Mouse (Mus musculus): ENCODE measurements around the gene Tbata. TPM values are rescaled to one million over a fixed set of nuclear protein-coding genes. Genes with fewer than 3 reads are reported as not detected.

Gene Tbata
- total RNA-seq, 2 experiments from 2014 or later = not detected

- no peak for DNase-seq
- intact Hi-C loops (cut with DNase I) = no loop called here
Measured at GRCm38 (mm10) chr10:61162366-61162765, 9.4 kb upstream of the Tbata start.

GRCm38 (mm10) chr10:61167333-61168096 lies 4.2 kb upstream of the Tbata start:
- DNase-seq = peak in 1 of 2 experiments; percentile 7
- intact Hi-C loops (cut with DNase I) = no loop called here

GRCm38 (mm10) chr10:61168393-61168792 lies 3.4 kb upstream of the Tbata start:
- intact Hi-C loops (cut with DNase I) = no loop called here

GRCm38 (mm10) chr10:61172496-61172895 lies 742 bp downstream of the Tbata start:
- no peak for DNase-seq
- intact Hi-C loops (cut with DNase I) = no loop called here

More at GRCm38 (mm10) chr10:61168393-61168792, 3.4 kb upstream of the Tbata start:
- no peak for DNase-seq

GRCm38 (mm10) chr10:61174711-61175441 lies 3.1 kb downstream of the Tbata start:
- DNase-seq = no peak
- intact Hi-C loops (cut with DNase I) = no loop called here

- DNase-seq = peak in 1 of 2 experiments; percentile 13
- intact Hi-C loops (cut with DNase I) = no loop called here
Measured at GRCm38 (mm10) chr10:61175442-61176204, 3.9 kb downstream of the Tbata start.

- no peak for DNase-seq
- intact Hi-C loops (cut with DNase I) = no loop called here
Measured at GRCm38 (mm10) chr10:61176221-61176790, 4.6 kb downstream of the Tbata start.

GRCm38 (mm10) chr10:61177751-61178150 lies 6.0 kb downstream of the Tbata start:
- DNase-seq = no peak

GRCm38 (mm10) chr10:61178687-61179086 lies 6.9 kb downstream of the Tbata start:
- intact Hi-C loops (cut with DNase I) = no loop called here

More at GRCm38 (mm10) chr10:61177751-61178150, 6.0 kb downstream of the Tbata start:
- intact Hi-C loops (cut with DNase I) = no loop called here

GRCm38 (mm10) chr10:61179927-61180326 lies 8.2 kb downstream of the Tbata start:
- intact Hi-C loops (cut with DNase I) = no loop called here
- DNase-seq = no peak

More at GRCm38 (mm10) chr10:61178687-61179086, 6.9 kb downstream of the Tbata start:
- no peak for DNase-seq

GRCm38 (mm10) chr10:61187001-61187400 lies 15.2 kb downstream of the Tbata start:
- DNase-seq = no peak
- intact Hi-C loops (cut with DNase I) = no loop called here

GRCm38 (mm10) chr10:61188010-61188409 lies 16.3 kb downstream of the Tbata start:
- intact Hi-C loops (cut with DNase I) = no loop called here
- no peak for DNase-seq

GRCm38 (mm10) chr10:61194611-61195010 lies 22.9 kb downstream of the Tbata start:
- intact Hi-C loops (cut with DNase I) = no loop called here

GRCm38 (mm10) chr10:61195216-61195615 lies 23.5 kb downstream of the Tbata start:
- DNase-seq = no peak
- intact Hi-C loops (cut with DNase I) = no loop called here

More at GRCm38 (mm10) chr10:61194611-61195010, 22.9 kb downstream of the Tbata start:
- DNase-seq = peak in 1 of 2 experiments; percentile 11

- DNase-seq = no peak
- intact Hi-C loops (cut with DNase I) = no loop called here
Measured at GRCm38 (mm10) chr10:61195718-61196291, 24.1 kb downstream of the Tbata start.

GRCm38 (mm10) chr10:61199566-61200213 lies 27.9 kb downstream of the Tbata start:
- intact Hi-C loops (cut with DNase I) = loop anchor here (1.0 to 2.0 kb wide), 2 partner anchors 137 to 199 kb away; no protein-coding TSS in a partner anchor
- peak; percentile 77 to 79 for DNase-seq

GRCm38 (mm10) chr10:61200232-61200820 lies 28.6 kb downstream of the Tbata start:
- intact Hi-C loops (cut with DNase I) = no loop called here
- no peak for DNase-seq

- no peak for DNase-seq
- intact Hi-C loops (cut with DNase I) = no loop called here
Measured at GRCm38 (mm10) chr10:61200998-61201397, 29.2 kb downstream of the Tbata start.
